Mouse (Mus musculus): ENCODE data around the gene Gm49450. TPM values are rescaled to one million over a fixed set of nuclear protein-coding genes. Genes with fewer than 3 reads are reported as not detected.

Gm49450 gene
- polyA plus RNA-seq, 1 experiment from 2014 or later: not detected

- no peak overlapping the region for H3K9ac ChIP-seq
- WGBS: 71% methylated on average over 7 of the region's 7 CpGs
- no peaks in the 10 kb centered on the region for H3K9me3 ChIP-seq
- H3K27ac ChIP-seq: 0 out of 2 replicates have a peak overlapping the region, but pooled peaks have one; percentile 38
- ATAC-seq (ENCODE audit: insufficient number of reproducible peaks, low FRiP score, low TSS enrichment, low read depth): no peak
- H3K36me3 ChIP-seq: no peaks in the 10 kb centered on the region
- H3K4me1 ChIP-seq: peaks cover 4% of the 10 kb centered on the region
- no peak overlapping the region for H3K4me3 ChIP-seq
- no peak overlapping the region for H3K4me2 ChIP-seq
- H3K27me3 ChIP-seq: peaks cover 10% of the 10 kb centered on the region
Observed at GRCm38 (mm10) chr15:98887526-98887925, 65.8 kb downstream of the Gm49450 start.

GRCm38 (mm10) chr15:98886667-98887387 is 66.5 kb downstream of the Gm49450 start:
- ATAC-seq (ENCODE audit: insufficient number of reproducible peaks, low FRiP score, low TSS enrichment, low read depth): no peak
- 0 out of 2 replicates have a peak overlapping the region, but pooled peaks have one; percentile 38 for H3K27ac ChIP-seq
- no peaks in the 10 kb centered on the region for H3K36me3 ChIP-seq
- H3K9me3 ChIP-seq: no peaks in the 10 kb centered on the region
- H3K4me1 ChIP-seq: peaks cover 4% of the 10 kb centered on the region
- 58% methylated on average over 8 of the region's 8 CpGs for WGBS
- H3K4me2 ChIP-seq: no peak overlapping the region
- H3K27me3 ChIP-seq: peaks cover 8% of the 10 kb centered on the region
- H3K4me3 ChIP-seq: no peak overlapping the region
- H3K9ac ChIP-seq: no peak overlapping the region

- no peak overlapping the region for H3K4me3 ChIP-seq
- no peak overlapping the region for H3K4me2 ChIP-seq
- peaks cover 10% of the 10 kb centered on the region for H3K4me1 ChIP-seq
- no peaks in the 10 kb centered on the region for H3K36me3 ChIP-seq
- ATAC-seq (ENCODE audit: insufficient number of reproducible peaks, low FRiP score, low TSS enrichment, low read depth): no peak
- H3K9me3 ChIP-seq: no peaks in the 10 kb centered on the region
- 74% methylated on average over 1 of the region's 1 CpGs for WGBS
- H3K27me3 ChIP-seq: no peaks in the 10 kb centered on the region
- H3K27ac ChIP-seq: no peak overlapping the region
- no peak overlapping the region for H3K9ac ChIP-seq
Observed at GRCm38 (mm10) chr15:98884106-98884505, 69.2 kb downstream of the Gm49450 start.

GRCm38 (mm10) chr15:98883661-98884060 is 69.7 kb downstream of the Gm49450 start:
- no peaks in the 10 kb centered on the region for H3K36me3 ChIP-seq
- H3K9ac ChIP-seq: no peak overlapping the region
- no peak for ATAC-seq (ENCODE audit: insufficient number of reproducible peaks, low FRiP score, low TSS enrichment, low read depth)
- peaks cover 10% of the 10 kb centered on the region for H3K4me1 ChIP-seq
- H3K4me2 ChIP-seq: no peak overlapping the region
- no peaks in the 10 kb centered on the region for H3K27me3 ChIP-seq
- no peaks in the 10 kb centered on the region for H3K9me3 ChIP-seq
- H3K4me3 ChIP-seq: no peak overlapping the region
- H3K27ac ChIP-seq: no peak overlapping the region

Other genes with a start within 250 kb of the Gm49450 start
- gene Ccdc65, start 245.3 kb downstream of the Gm49450 start, polyA plus RNA-seq (2015; fragmentation: Nextera tagmentation; extraction: Ambion mirVana): 0.65 and 0.74 TPM in 2 replicates
- gene Fkbp11, start 225.4 kb downstream of the Gm49450 start, polyA plus RNA-seq (2015; fragmentation: Nextera tagmentation; extraction: Ambion mirVana): 90.0 and 101 TPM in 2 replicates
- 41.7 and 49.3 TPM in 2 replicates for gene Arf3, start 190.3 kb downstream of the Gm49450 start, polyA plus RNA-seq (2015; fragmentation: Nextera tagmentation; extraction: Ambion mirVana)
- gene Wnt10b, start 175.4 kb downstream of the Gm49450 start, polyA plus RNA-seq (2015; fragmentation: Nextera tagmentation; extraction: Ambion mirVana): 6.0 and 7.0 TPM in 2 replicates
- 0.06 and 0.14 TPM in 2 replicates for gene Wnt1, start 163.7 kb downstream of the Gm49450 start, polyA plus RNA-seq (2015; fragmentation: Nextera tagmentation; extraction: Ambion mirVana)
- gene Ddn, start 144.1 kb downstream of the Gm49450 start, polyA plus RNA-seq (2015; fragmentation: Nextera tagmentation; extraction: Ambion mirVana): 0.15 TPM in 1 of 2 replicates, not detected in the other
- 91.4 and 94.3 TPM in 2 replicates for gene Prkag1, start 122.0 kb downstream of the Gm49450 start, polyA plus RNA-seq (2015; fragmentation: Nextera tagmentation; extraction: Ambion mirVana)
- 11.8 and 13.7 TPM in 2 replicates for gene Kmt2d, start 82.3 kb downstream of the Gm49450 start, polyA plus RNA-seq (2015; fragmentation: Nextera tagmentation; extraction: Ambion mirVana)
- gene Rhebl1, start 59.0 kb downstream of the Gm49450 start, polyA plus RNA-seq (2015; fragmentation: Nextera tagmentation; extraction: Ambion mirVana): 14.1 and 14.2 TPM in 2 replicates
- gene Dhh, start 55.0 kb downstream of the Gm49450 start, polyA plus RNA-seq (2015; fragmentation: Nextera tagmentation; extraction: Ambion mirVana): 1.8 and 2.7 TPM in 2 replicates
- gene Lmbr1l, start 35.3 kb downstream of the Gm49450 start, polyA plus RNA-seq (2015; fragmentation: Nextera tagmentation; extraction: Ambion mirVana): 19.7 and 21.8 TPM in 2 replicates
- gene Tuba1b, start 19.0 kb downstream of the Gm49450 start, polyA plus RNA-seq (2015; fragmentation: Nextera tagmentation; extraction: Ambion mirVana): 1,374 and 1,490 TPM in 2 replicates
- gene Tuba1a, start 152 bp upstream of the Gm49450 start, polyA plus RNA-seq (2015; fragmentation: Nextera tagmentation; extraction: Ambion mirVana): 1,206 and 1,410 TPM in 2 replicates
- 138 and 145 TPM in 2 replicates for gene Tuba1c, start 76.3 kb upstream of the Gm49450 start, polyA plus RNA-seq (2015; fragmentation: Nextera tagmentation; extraction: Ambion mirVana)
- 2.4 and 2.8 TPM in 2 replicates for gene Prph, start 101.6 kb upstream of the Gm49450 start, polyA plus RNA-seq (2015; fragmentation: Nextera tagmentation; extraction: Ambion mirVana)
- gene Troap, start 121.0 kb upstream of the Gm49450 start, polyA plus RNA-seq (2015; fragmentation: Nextera tagmentation; extraction: Ambion mirVana): 22.3 and 26.5 TPM in 2 replicates
- not detected in 2 replicates for gene C1ql4, start 134.3 kb upstream of the Gm49450 start, polyA plus RNA-seq (2015; fragmentation: Nextera tagmentation; extraction: Ambion mirVana)
- 0.55 and 0.86 TPM in 2 replicates for gene Dnajc22, start 139.6 kb upstream of the Gm49450 start, polyA plus RNA-seq (2015; fragmentation: Nextera tagmentation; extraction: Ambion mirVana)
- gene Spats2, start 172.4 kb upstream of the Gm49450 start, polyA plus RNA-seq (2015; fragmentation: Nextera tagmentation; extraction: Ambion mirVana): 28.7 and 33.1 TPM in 2 replicates